Mouse (Mus musculus): ENCODE results near the gene Pakap.

DNA sequence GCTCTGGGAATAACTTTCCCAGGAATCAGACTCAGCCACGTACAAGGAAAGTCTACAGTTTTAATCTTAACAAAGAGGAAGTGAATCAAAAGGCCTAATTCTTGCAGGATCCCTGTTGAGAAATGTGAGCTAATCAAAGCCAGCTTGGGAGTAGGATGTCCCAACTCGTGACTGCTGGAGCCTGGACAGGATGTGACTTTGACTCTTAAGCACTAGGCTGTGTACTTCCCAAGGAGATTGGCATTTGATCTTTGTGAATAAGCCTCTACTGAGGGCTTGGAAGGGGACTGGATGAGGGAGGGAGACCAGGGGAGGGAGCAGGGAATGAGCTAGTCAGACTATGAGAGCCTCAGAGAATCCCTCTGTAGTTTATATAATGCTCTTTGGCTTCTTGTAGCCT lies 298.1 kb downstream of the Pakap start:
- TF ChIP-seq CTCF (IDR thresholded peaks at IDR 0.05; ENCODE audit: borderline replicate concordance, extremely low read depth, insufficient read depth, insufficient read length) (no peak), POLR2A (IDR thresholded peaks at IDR 0.05; ENCODE audit: borderline replicate concordance, extremely low read depth, insufficient read depth, insufficient read length, poor library complexity, severe bottlenecking) (no peak)
